Comparison of ENCODE assay signal across 8 mouse cellular contexts in the genomic region with DNA sequence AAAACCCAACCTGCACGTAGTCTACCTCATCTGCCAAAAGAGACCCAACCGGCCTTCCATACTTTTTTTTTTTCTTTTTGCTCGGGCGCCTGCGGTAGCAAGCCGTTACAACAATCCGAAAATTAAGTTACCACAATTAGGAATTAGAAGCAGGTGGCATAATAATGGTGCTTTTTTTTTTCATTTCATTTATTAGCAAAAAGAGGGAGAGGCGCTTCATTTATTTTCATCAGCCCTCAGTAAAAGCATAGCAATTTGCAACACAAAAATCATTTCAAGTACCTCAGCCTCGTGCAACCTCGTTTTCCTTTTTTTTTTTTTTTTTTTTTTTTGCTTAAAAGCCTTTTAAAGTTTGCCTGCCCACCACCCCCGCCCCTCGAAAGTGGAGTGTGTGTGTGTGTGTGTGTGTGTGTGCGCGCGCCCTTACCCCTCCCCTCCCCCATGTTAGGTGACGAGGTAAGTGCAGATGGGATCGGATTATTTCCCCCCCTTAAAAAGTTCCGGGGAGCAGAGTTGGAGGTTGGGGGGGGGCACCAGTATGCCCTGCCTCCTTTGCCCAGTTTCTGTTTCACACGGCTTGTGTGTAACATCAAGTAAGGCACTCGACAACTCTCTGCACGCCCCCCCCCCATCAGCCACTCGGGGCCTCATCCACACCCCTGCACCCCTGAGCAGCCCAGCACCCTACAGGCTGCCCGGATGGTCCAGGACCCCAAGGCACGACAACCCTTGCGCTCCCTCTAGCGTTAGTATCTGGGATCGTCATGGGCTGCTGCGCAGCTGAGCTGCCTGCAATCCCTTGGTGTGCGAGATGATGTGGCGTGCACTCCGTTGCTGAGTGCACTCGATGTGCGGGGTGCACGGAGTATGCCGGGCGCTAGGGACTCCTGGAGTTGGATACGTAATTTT. TPM values are rescaled to one million over a fixed set of nuclear protein-coding genes. Genes with fewer than 3 reads are reported as not detected.
DNase-seq lines count a peak whose midpoint lies in the region; ATAC-seq lines count a peak whose summit lies in the region.

No protein-coding gene starts in this region.

- no peak overlapping the region for H3K27ac ChIP-seq in hindbrain, embryonic 11.5 days (ENCODE audit: low read depth, low read length)
- H3K27ac ChIP-seq in lung, embryonic 16.5 days (ENCODE audit: low read length) = no peak overlapping the region

- peak overlapping the region; percentile 50 for H3K9ac ChIP-seq in hindbrain, embryonic 11.5 days (ENCODE audit: low read depth, low read length)
- peak overlapping the region; percentile 59 for H3K9ac ChIP-seq in lung, embryonic 16.5 days (ENCODE audit: low read length)

- peak; percentile 95 for ATAC-seq in hindbrain, embryonic 11.5 days (ENCODE audit: low FRiP score)
- ATAC-seq in lung, embryonic 16.5 days (ENCODE audit: low read depth) = peak; percentile 94

- no peaks in the 10 kb centered on the region for H3K9me3 ChIP-seq in hindbrain, embryonic 11.5 days (ENCODE audit: control insufficient read depth, low read length)
- H3K9me3 ChIP-seq in lung, embryonic 16.5 days (ENCODE audit: control insufficient read depth, low read length) = no peaks in the 10 kb centered on the region

- peak overlapping the region; percentile 50 for H3K4me2 ChIP-seq in hindbrain, embryonic 11.5 days (replicated peaks; ENCODE audit: low read depth, low read length)
- peak overlapping the region; percentile 82 for H3K4me2 ChIP-seq in lung, embryonic 16.5 days (ENCODE audit: low read depth, low read length)

- H3K36me3 ChIP-seq in hindbrain, embryonic 11.5 days (ENCODE audit: control insufficient read depth, insufficient read depth, low read length) = no peaks in the 10 kb centered on the region
- no peaks in the 10 kb centered on the region for H3K36me3 ChIP-seq in lung, embryonic 16.5 days (ENCODE audit: control insufficient read depth, insufficient read depth, low read length)

- H3K27me3 ChIP-seq in hindbrain, embryonic 11.5 days (ENCODE audit: control insufficient read depth, insufficient read depth, low read length) = peaks cover 4% of the 10 kb centered on the region
- peaks cover 22% of the 10 kb centered on the region for H3K27me3 ChIP-seq in lung, embryonic 16.5 days (ENCODE audit: control insufficient read depth, insufficient read depth, low read depth, low read length)

- under 1% methylated on average over 37 of the region's 37 CpGs for WGBS in hindbrain, embryonic 11.5 days
- under 1% methylated on average over 37 of the region's 37 CpGs for WGBS in lung, embryonic 16.5 days

- H3K4me1 ChIP-seq in hindbrain, embryonic 11.5 days (replicated peaks; ENCODE audit: control insufficient read depth, insufficient read depth, low read length) = peaks cover 7% of the 10 kb centered on the region; the same call in 1 of the 2 replicates
- peaks cover 7% of the 10 kb centered on the region for H3K4me1 ChIP-seq in lung, embryonic 16.5 days (replicated peaks; ENCODE audit: control insufficient read depth, insufficient read depth, low read length)

- peak; percentile 93 for DNase-seq in NIH3T3 (ENCODE audit: low read depth)
- DNase-seq in cerebellum, adult 9-11 months = peak; percentile 64
- peak; percentile 74 to 98 for DNase-seq in frontal cortex, adult 2 months (ENCODE audit: extremely low spot score in 1 of 2, low spot score in 1 of 2)
- DNase-seq in hindbrain, embryonic 11.5 days (ENCODE audit: low spot score) = peak; percentile 97
- peak; percentile 89 for DNase-seq in layer of hippocampus, adult 9-11 months
- peak; percentile 69 for DNase-seq in ovary, adult 18-20 months (ENCODE audit: low spot score)
- peak; percentile 89 for DNase-seq in thymus, postnatal 0 days (ENCODE audit: low spot score)

- peak overlapping the region; percentile 32 for H3K4me3 ChIP-seq in hindbrain, embryonic 11.5 days (ENCODE audit: low read depth, low read length)
- H3K4me3 ChIP-seq in lung, embryonic 16.5 days (ENCODE audit: low read length) = peak overlapping the region; percentile 58

RNA-seq across cellular contexts. Expression of gene Vrk1, which starts 47.7 kb away (rescaled TPM):
- polyA plus RNA-seq in frontal cortex, adult 2 months (2012; rRNA removed) = 16.4 and 17.7 TPM in 2 replicates
- polyA plus RNA-seq in hindbrain, embryonic 11.5 days (2014; fragmentation: Nextera tagmentation; extraction: Ambion mirVana) = 90.3 and 92.3 TPM in 2 replicates
- 67.7 and 71.6 TPM in 2 replicates for polyA plus RNA-seq in lung, embryonic 16.5 days (2015; fragmentation: Nextera tagmentation; extraction: Ambion mirVana)
- 112 and 116 TPM in 2 replicates for polyA plus RNA-seq in thymus, postnatal 0 days (2015; fragmentation: Nextera tagmentation; extraction: Ambion mirVana)
